Mouse (Mus musculus) hindbrain, embryonic 11.5 days (tissue): ENCODE results near the gene Brk1. TPM values are rescaled to one million over a fixed set of nuclear protein-coding genes. Genes with fewer than 3 reads are reported as not detected.

Experiments used
- ATAC-seq: fragments of 200-750 bp; cut with Nextera tagmentation; 2 replicates; pipeline ENCODE4 v1.8.0; 2017; ENCODE audit warnings: mild to moderate bottlenecking, moderate TSS enrichment, moderate library complexity; ENCODE audit not compliant: low FRiP score
- DNase-seq: peaks from one replicate; pipeline ENCODE4 v3.0.0-alpha.2; 2015; ENCODE audit warnings: low spot score
- H3K27ac ChIP-seq: fragments of 300-500 bp; sonication (generic); 2 replicates; pipeline ENCODE4 v1.5.1; 2014; ENCODE audit warnings: mild to moderate bottlenecking, low read depth, low read length
- H3K27me3 ChIP-seq: fragments of 300-500 bp; sonication (generic); 2 replicates; pipeline ENCODE4 v1.6.1; 2014; ENCODE audit warnings: mild to moderate bottlenecking, low read length, moderate library complexity, mixed read lengths; ENCODE audit not compliant: control insufficient read depth, insufficient read depth
- H3K36me3 ChIP-seq: fragments of 300-500 bp; sonication (generic); 2 replicates; pipeline ENCODE4 v1.6.1; 2014; ENCODE audit warnings: mild to moderate bottlenecking, low read length, moderate library complexity, mixed read lengths; ENCODE audit not compliant: control insufficient read depth, insufficient read depth
- H3K4me1 ChIP-seq: fragments of 300-500 bp; sonication (generic); replicated peaks from 2 replicates; pipeline ENCODE4 v1.6.1; 2014; ENCODE audit warnings: low read length, mixed read lengths; ENCODE audit not compliant: control insufficient read depth, insufficient read depth
- H3K4me2 ChIP-seq: fragments of 300-500 bp; sonication (generic); replicated peaks from 2 replicates; pipeline ENCODE4 v1.6.1; 2014; ENCODE audit warnings: mild to moderate bottlenecking, low read depth, low read length
- H3K4me3 ChIP-seq: fragments of 300-500 bp; sonication (generic); 2 replicates; pipeline ENCODE4 v1.5.1; 2014; ENCODE audit warnings: low read depth, low read length
- H3K9ac ChIP-seq: fragments of 300-500 bp; sonication (generic); 2 replicates; pipeline ENCODE4 v1.6.1; 2014; ENCODE audit warnings: low read depth, low read length
- H3K9me3 ChIP-seq: fragments of 300-500 bp; sonication (generic); 2 replicates; pipeline ENCODE4 v1.6.1; 2016; ENCODE audit warnings: low read length; ENCODE audit not compliant: control insufficient read depth
- WGBS: fragments of 180-500 bp; shearing (Covaris S2); extraction: QIAGEN DNeasy Blood & Tissue Kit; methylation state at CpG from one replicate; pipeline ENCODE4 v1.1.7; 2014; 5-methylcytosine and 5-hydroxymethylcytosine counted together
- polyA plus RNA-seq: library from polyadenylated mRNA; unstranded; fragments of >200 nt; fragmentation: Nextera tagmentation; extraction: Ambion mirVana; gene quantifications from 2 replicates; pipeline ENCODE4 v1.2.1, GENCODE M21; 2014

The Brk1 gene
- polyA plus RNA-seq, 1 experiment from 2014 or later: 221 TPM

DNA sequence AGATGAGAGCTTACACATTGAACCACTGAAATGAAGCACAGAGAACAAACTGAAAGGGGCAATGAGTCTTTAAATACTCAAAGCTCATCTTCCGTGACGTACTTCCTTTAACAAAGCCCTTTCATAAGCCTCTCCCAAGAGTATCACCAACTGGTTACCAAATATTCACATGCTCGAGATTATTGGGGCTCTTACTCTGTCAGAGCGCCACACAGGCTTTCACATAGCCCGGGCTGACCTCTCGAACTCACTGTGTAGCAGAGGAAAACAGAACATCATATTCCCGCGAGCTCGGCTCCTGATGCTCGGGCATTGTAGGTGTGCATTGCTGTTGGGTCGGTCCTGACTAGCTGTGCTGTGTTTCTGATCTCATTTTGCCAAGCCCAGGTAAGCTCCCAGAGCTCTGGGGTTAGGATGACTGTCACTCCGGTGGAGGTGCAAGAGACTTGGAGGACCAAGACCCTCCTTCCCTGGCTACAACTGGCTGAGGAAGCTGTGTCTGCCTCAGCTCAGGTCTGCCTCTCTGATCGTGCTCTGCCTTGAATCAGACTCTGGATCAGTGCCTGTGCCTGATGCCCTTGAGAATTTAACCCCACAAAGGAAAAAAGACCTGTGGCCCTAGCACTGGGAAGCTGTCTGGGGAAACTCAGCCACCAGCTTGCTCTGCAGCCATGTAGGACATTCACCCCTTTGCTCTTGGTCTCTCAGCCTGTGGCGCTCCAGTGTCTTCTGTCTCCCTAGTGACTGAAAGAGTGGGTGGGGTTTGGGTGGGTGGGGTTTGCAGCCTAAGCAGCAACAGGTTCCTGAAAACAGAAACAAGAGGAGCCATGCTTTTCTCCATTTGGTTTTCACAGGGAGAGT lies 56.1 kb downstream of the Brk1 start:
- H3K4me1 ChIP-seq: no peaks in the 10 kb centered on the region
- no peak for ATAC-seq
- 73% methylated on average over 14 of the region's 14 CpGs for WGBS
- no peaks in the 10 kb centered on the region for H3K9me3 ChIP-seq
- H3K4me3 ChIP-seq: no peak overlapping the region
- H3K9ac ChIP-seq: no peak overlapping the region
- DNase-seq: no peak
- no peak overlapping the region for H3K4me2 ChIP-seq
- no peaks in the 10 kb centered on the region for H3K36me3 ChIP-seq
- no peaks in the 10 kb centered on the region for H3K27me3 ChIP-seq
- no peak overlapping the region for H3K27ac ChIP-seq

DNA sequence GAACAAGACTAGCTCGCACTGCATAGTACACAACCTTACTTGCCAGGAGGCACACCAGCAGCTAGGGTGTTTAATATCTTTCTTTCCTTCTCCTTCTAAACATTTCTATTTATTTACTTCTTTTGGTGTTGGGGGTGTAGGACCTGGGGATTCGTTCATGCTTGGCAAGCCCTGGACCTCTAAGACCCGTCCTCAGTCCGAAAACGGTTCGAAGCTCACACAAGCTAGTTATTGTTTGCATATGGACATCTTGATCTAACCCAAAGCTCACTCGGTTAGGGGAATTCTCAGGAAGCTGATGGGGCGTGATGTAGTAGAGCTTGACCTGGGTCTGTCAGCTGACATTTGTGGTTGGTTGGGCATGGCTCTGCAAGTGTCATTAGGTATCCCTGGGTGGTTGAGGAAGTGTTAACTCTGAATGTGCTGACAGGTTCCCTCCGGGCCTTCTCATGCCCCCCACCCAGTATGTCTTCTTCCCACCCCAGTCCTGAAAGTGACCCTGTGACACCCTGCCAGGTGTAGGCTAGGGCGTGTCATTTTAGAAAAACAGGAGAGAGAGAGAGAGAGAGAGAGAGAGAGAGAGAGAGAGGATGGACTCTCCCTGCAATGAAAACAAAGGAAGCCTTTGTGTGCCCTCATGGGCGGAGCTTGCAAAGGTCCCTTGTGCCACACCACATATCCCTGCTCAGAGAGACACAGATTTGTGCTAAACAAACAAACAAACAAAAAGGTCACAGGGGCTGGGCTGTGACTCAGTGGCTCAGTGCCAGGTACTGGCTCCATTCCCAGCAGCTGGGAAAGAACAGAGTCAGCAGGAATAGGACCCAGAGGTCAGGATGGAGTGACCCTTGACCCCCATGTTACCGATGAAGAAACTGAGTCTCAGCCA lies 57.0 kb downstream of the Brk1 start:
- H3K27me3 ChIP-seq: no peaks in the 10 kb centered on the region
- no peak overlapping the region for H3K9ac ChIP-seq
- no peak overlapping the region for H3K4me3 ChIP-seq
- no peaks in the 10 kb centered on the region for H3K9me3 ChIP-seq
- no peak overlapping the region for H3K27ac ChIP-seq
- no peak overlapping the region for H3K4me2 ChIP-seq
- no peaks in the 10 kb centered on the region for H3K4me1 ChIP-seq
- DNase-seq (no peak), ATAC-seq (no peak)
- 62% methylated on average over 12 of the region's 12 CpGs for WGBS
- H3K36me3 ChIP-seq: no peaks in the 10 kb centered on the region

DNA sequence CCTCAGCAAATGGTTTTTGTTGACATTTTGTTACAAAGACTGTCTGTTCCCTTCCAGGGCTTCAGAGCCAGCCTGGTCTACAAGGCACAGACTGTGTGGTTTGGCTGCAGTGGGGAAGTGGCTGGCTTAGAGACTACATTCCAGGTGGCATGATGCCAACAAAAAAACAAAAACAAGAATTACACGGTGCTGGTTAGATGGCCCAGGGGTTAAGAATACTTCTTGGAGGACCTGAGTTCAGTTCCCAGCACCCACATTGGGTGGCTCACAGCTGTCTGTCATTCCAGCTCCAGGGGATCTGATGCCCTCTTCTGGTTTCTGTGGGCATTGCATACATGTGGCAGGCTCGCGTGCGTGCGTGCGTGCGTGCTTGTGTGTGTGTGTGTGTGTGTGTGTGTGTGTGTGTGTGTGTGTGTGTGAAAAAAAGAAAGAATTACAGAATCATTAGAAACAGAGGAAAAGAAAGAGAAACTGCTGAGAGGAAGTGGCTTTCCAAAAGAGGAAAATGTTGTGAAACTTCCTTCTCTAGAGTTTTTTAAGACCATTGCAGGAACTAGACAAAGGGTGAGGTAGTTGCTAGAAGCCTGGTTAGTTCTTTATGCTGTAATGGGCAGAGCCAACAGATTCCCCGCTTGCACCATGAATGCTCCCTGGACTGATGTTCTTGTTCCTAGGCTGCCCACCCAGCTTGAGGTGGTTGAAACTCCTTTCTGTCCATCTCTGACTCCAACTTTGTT lies 58.6 kb downstream of the Brk1 start:
- no peak for ATAC-seq
- no peak overlapping the region for H3K4me2 ChIP-seq
- DNase-seq: no peak
- H3K36me3 ChIP-seq: no peaks in the 10 kb centered on the region
- no peak overlapping the region for H3K4me3 ChIP-seq
- no peak overlapping the region for H3K9ac ChIP-seq
- no peaks in the 10 kb centered on the region for H3K9me3 ChIP-seq
- H3K4me1 ChIP-seq: no peaks in the 10 kb centered on the region
- H3K27ac ChIP-seq: no peak overlapping the region
- WGBS: 97% methylated on average over 7 of the region's 8 CpGs
- H3K27me3 ChIP-seq: no peaks in the 10 kb centered on the region

DNA sequence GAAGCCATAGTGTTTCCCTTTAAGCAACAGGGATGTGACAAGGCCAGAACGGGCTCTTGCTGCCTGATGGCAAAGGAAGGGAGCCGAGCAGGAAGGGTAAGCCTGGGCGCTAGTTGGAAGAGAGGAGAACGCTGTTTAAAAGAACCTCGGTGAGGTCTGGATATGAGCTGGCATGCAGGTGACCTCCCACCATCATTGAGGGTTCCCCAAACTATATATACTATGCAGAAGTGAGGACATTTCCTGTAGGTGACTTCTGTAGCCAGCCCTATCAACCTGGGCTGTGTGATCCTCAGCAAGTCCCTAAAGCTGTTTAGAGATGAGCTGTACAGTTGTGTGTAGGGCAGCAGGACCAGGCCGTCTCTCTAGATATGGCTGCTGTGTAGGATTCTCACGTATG lies 59.7 kb downstream of the Brk1 start:
- H3K4me1 ChIP-seq: no peaks in the 10 kb centered on the region
- no peaks in the 10 kb centered on the region for H3K36me3 ChIP-seq
- ATAC-seq (no peak), DNase-seq (no peak)
- H3K27ac ChIP-seq: no peak overlapping the region
- H3K9ac ChIP-seq: no peak overlapping the region
- H3K4me3 ChIP-seq: no peak overlapping the region
- 87% methylated on average over 7 of the region's 7 CpGs for WGBS
- no peaks in the 10 kb centered on the region for H3K9me3 ChIP-seq
- H3K27me3 ChIP-seq: no peaks in the 10 kb centered on the region
- no peak overlapping the region for H3K4me2 ChIP-seq

Other genes starting within 250 kb of the Brk1 start
- 56.3 and 60.2 TPM in 2 replicates for gene Tada3, start 226.9 kb upstream of the Brk1 start, polyA plus RNA-seq
- 208 and 210 TPM in 2 replicates for gene Arpc4, start 226.7 kb upstream of the Brk1 start, polyA plus RNA-seq
- 4.1 and 4.2 TPM in 2 replicates for gene Ttll3, start 215.5 kb upstream of the Brk1 start, polyA plus RNA-seq
- gene Rpusd3, start 185.4 kb upstream of the Brk1 start, polyA plus RNA-seq: 23.0 and 26.3 TPM in 2 replicates
- not detected in 2 replicates for gene Cidec, start 169.0 kb upstream of the Brk1 start, polyA plus RNA-seq
- gene Jagn1, start 162.2 kb upstream of the Brk1 start, polyA plus RNA-seq: 75.1 and 79.7 TPM in 2 replicates
- 0.77 and 0.88 TPM in 2 replicates for gene Il17re, start 146.3 kb upstream of the Brk1 start, polyA plus RNA-seq
- gene Il17rc, start 133.3 kb upstream of the Brk1 start, polyA plus RNA-seq: 2.7 and 3.2 TPM in 2 replicates
- 29.6 and 32.6 TPM in 2 replicates for gene Creld1, start 121.5 kb upstream of the Brk1 start, polyA plus RNA-seq
- gene Prrt3, start 102.8 kb upstream of the Brk1 start, polyA plus RNA-seq: 0.73 and 0.77 TPM in 2 replicates
- gene Emc3, start 73.1 kb upstream of the Brk1 start, polyA plus RNA-seq: 90.5 and 90.7 TPM in 2 replicates
- 10.8 and 14.3 TPM in 2 replicates for gene Fancd2, start 73.1 kb upstream of the Brk1 start, polyA plus RNA-seq
- 0.45 TPM in 1 of 2 replicates, not detected in the other for gene Fancd2os, start 4.1 kb upstream of the Brk1 start, polyA plus RNA-seq
- gene Vhl, start 19.2 kb downstream of the Brk1 start, polyA plus RNA-seq: 63.0 and 64.4 TPM in 2 replicates
- gene Irak2, start 33.7 kb downstream of the Brk1 start, polyA plus RNA-seq: 1.6 and 1.9 TPM in 2 replicates
- gene Tatdn2, start 92.3 kb downstream of the Brk1 start, polyA plus RNA-seq: 1.1 and 1.2 TPM in 2 replicates
- gene Ghrl, start 115.1 kb downstream of the Brk1 start, polyA plus RNA-seq: 0.46 and 0.51 TPM in 2 replicates
- 273 and 287 TPM in 2 replicates for gene Sec13, start 136.0 kb downstream of the Brk1 start, polyA plus RNA-seq